Mouse (Mus musculus) bone marrow, adult 2 months (tissue): ENCODE data around the gene Cggbp1.

ENCODE experiments used
- CTCF ChIP-seq: fragments of 200-500 bp; IDR thresholded peaks from 2 replicates; pipeline ENCODE4 v1.5.1; 2011; ENCODE audit warnings: low read length, control low read depth; ENCODE audit not compliant: control insufficient read depth, insufficient read depth
- POLR2A ChIP-seq: fragments of 200-500 bp; IDR thresholded peaks from 2 replicates; pipeline ENCODE4 v1.6.1; 2011; ENCODE audit warnings: low read depth, mild to moderate bottlenecking, control low read depth, low read length, borderline replicate concordance; ENCODE audit not compliant: control insufficient read depth

DNA sequence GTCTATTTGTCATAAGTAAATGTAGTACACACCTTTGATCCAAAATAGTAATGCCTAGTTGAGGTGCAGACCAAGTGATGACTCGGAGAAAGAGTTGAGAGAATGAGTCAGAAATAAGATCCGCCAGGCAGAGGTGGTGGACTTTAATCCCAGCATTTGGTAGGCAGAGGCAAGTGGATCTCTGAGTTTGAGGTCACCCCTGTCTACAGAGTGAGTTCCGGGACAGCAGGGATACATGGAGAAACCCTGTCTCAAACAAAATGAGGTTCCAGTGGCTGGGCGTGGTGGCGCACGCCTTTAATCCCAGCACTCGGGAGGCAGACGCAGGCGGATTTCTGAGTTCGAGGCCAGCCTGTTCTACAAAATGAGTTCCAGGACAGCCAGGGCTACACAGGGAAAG lies 23.6 kb downstream of the Cggbp1 start:
- TF ChIP-seq POLR2A, result no peak
- no peak for TF ChIP-seq CTCF
